Mouse (Mus musculus) forebrain, embryonic 11.5 days (tissue): ENCODE measurements around the gene Olfr167. TPM values are rescaled to one million over a fixed set of nuclear protein-coding genes. Genes with fewer than 3 reads are reported as not detected.
"Not testable (repeated sequence)": the region's sequence is repeated elsewhere in the genome, so short reads cannot be mapped to it uniquely, and the experiment has no call there.

Experiments used
- ATAC-seq: fragments of 200-750 bp; cut with Nextera tagmentation; replicated peaks from 2 replicates; pipeline ENCODE4 v1.8.0; 2017; ENCODE audit warnings: moderate TSS enrichment; ENCODE audit not compliant: low FRiP score
- DNase-seq: peaks from one replicate; pipeline ENCODE4 v3.0.0-alpha.2; 2017; ENCODE audit warnings: low spot score
- H3K27ac ChIP-seq: fragments of 300-500 bp; sonication (generic); 2 replicates; pipeline ENCODE4 v1.5.1; 2014; ENCODE audit warnings: low read depth, low read length
- H3K27me3 ChIP-seq: fragments of 300-500 bp; sonication (generic); 2 replicates; pipeline ENCODE4 v1.6.1; 2014; ENCODE audit warnings: mild to moderate bottlenecking, low read length, mixed read lengths; ENCODE audit not compliant: control insufficient read depth, insufficient read depth
- H3K36me3 ChIP-seq: fragments of 300-500 bp; sonication (generic); 2 replicates; pipeline ENCODE4 v1.6.1; 2014; ENCODE audit warnings: mild to moderate bottlenecking, low read length, moderate library complexity, mixed read lengths; ENCODE audit not compliant: control insufficient read depth, insufficient read depth
- H3K4me1 ChIP-seq: fragments of 300-500 bp; sonication (generic); replicated peaks from 2 replicates; pipeline ENCODE4 v1.6.1; 2014; ENCODE audit warnings: low read length, mixed read lengths; ENCODE audit not compliant: control insufficient read depth, insufficient read depth
- H3K4me2 ChIP-seq: fragments of 300-500 bp; sonication (generic); 2 replicates; pipeline ENCODE4 v1.6.1; 2014; ENCODE audit warnings: low read depth, mild to moderate bottlenecking, low read length, moderate library complexity, mixed read lengths; ENCODE audit not compliant: severe bottlenecking
- H3K4me3 ChIP-seq: fragments of 300-500 bp; sonication (generic); 2 replicates; pipeline ENCODE4 v1.5.1; 2014; ENCODE audit warnings: low read depth, low read length
- H3K9ac ChIP-seq: fragments of 300-500 bp; sonication (generic); 2 replicates; pipeline ENCODE4 v1.6.1; 2014; ENCODE audit warnings: low read length
- H3K9me3 ChIP-seq: fragments of 300-500 bp; sonication (generic); 2 replicates; pipeline ENCODE4 v1.6.1; 2016; ENCODE audit warnings: low read length, mixed read lengths; ENCODE audit not compliant: control insufficient read depth
- WGBS: fragments of 180-500 bp; shearing (Covaris S2); extraction: QIAGEN DNeasy Blood & Tissue Kit; methylation state at CpG from one replicate; pipeline ENCODE4 v1.1.7; 2014; 5-methylcytosine and 5-hydroxymethylcytosine counted together
- polyA plus RNA-seq: library from polyadenylated mRNA; unstranded; fragments of >200 nt; fragmentation: Nextera tagmentation; extraction: Ambion mirVana; gene quantifications from 2 replicates; pipeline ENCODE4 v1.2.1, GENCODE M21; 2014

Olfr167 gene
- polyA plus RNA-seq = not detected in 2 replicates

GRCm38 (mm10) chr16:19522166-19522565, at the start of gene Olfr167:
Gene Olfr167 (minus strand): TSS chr16:19522266.
- ATAC-seq (no peak), DNase-seq (no peak)
- WGBS = 96% methylated on average over 2 of the region's 2 CpGs
- Histone ChIP-seq H3K36me3 (no peaks in the 10 kb centered on the region), H3K9ac (no peak within 1 kb of the TSS), H3K9me3 (no peaks in the 10 kb centered on the region), H3K27me3 (no peaks in the 10 kb centered on the region), H3K4me2 (no peak within 1 kb of the TSS), H3K27ac (no peak within 1 kb of the TSS), H3K4me1 (no peaks in the 10 kb centered on the region), H3K4me3 (no peak within 1 kb of the TSS)

- not testable (repeated sequence) for DNase-seq, H3K36me3 ChIP-seq, ATAC-seq, H3K27me3 ChIP-seq, H3K9ac ChIP-seq, H3K4me3 ChIP-seq, H3K9me3 ChIP-seq, H3K27ac ChIP-seq, H3K4me1 ChIP-seq, H3K4me2 ChIP-seq
- WGBS = 92% methylated on average over 2 of the region's 2 CpGs
These were observed 49.6 kb upstream of the Olfr167 start, which contains the start of gene Olfr169 for GRCm38 (mm10) chr16:19571709-19572108. Gene Olfr169 (minus strand): TSS chr16:19571809.

GRCm38 (mm10) chr16:19553429-19553828, 31.4 kb upstream of the Olfr167 start:
- H3K4me1 ChIP-seq, H3K4me3 ChIP-seq, DNase-seq, H3K9ac ChIP-seq, H3K9me3 ChIP-seq, ATAC-seq, H3K27me3 ChIP-seq, H3K27ac ChIP-seq, H3K4me2 ChIP-seq, H3K36me3 ChIP-seq: not testable (repeated sequence)
- WGBS = 89% methylated on average over 7 of the region's 7 CpGs

- not testable (repeated sequence) for H3K27me3 ChIP-seq, H3K4me3 ChIP-seq, ATAC-seq, H3K4me1 ChIP-seq, H3K4me2 ChIP-seq, H3K9ac ChIP-seq, H3K36me3 ChIP-seq, H3K27ac ChIP-seq, DNase-seq, H3K9me3 ChIP-seq
- 90% methylated on average over 3 of the region's 3 CpGs for WGBS
These were observed 30.2 kb upstream of the Olfr167 start for GRCm38 (mm10) chr16:19552246-19552645.

GRCm38 (mm10) chr16:19535455-19535854, 13.4 kb upstream of the Olfr167 start, which contains the start of gene Olfr168:
Gene Olfr168 (minus strand): TSS chr16:19535555.
- no peak within 1 kb of the TSS for H3K9ac ChIP-seq
- H3K27me3 ChIP-seq = no peaks in the 10 kb centered on the region
- ATAC-seq (no peak), DNase-seq (no peak)
- H3K27ac ChIP-seq = no peak within 1 kb of the TSS
- H3K4me2 ChIP-seq = no peak within 1 kb of the TSS
- H3K9me3 ChIP-seq = no peaks in the 10 kb centered on the region
- no peak within 1 kb of the TSS for H3K4me3 ChIP-seq
- H3K4me1 ChIP-seq = no peaks in the 10 kb centered on the region
- H3K36me3 ChIP-seq = no peaks in the 10 kb centered on the region

GRCm38 (mm10) chr16:19483394-19483793, 38.7 kb downstream of the Olfr167 start, which contains the start of gene Olfr166:
Gene Olfr166 (plus strand): TSS chr16:19483694.
- H3K4me1 ChIP-seq = no peaks in the 10 kb centered on the region
- no peaks in the 10 kb centered on the region for H3K36me3 ChIP-seq
- no peak within 1 kb of the TSS for H3K27ac ChIP-seq
- DNase-seq = no peak
- H3K9ac ChIP-seq = no peak within 1 kb of the TSS
- no peak within 1 kb of the TSS for H3K4me2 ChIP-seq
- no peak within 1 kb of the TSS for H3K4me3 ChIP-seq
- no peak for ATAC-seq
- H3K27me3 ChIP-seq = no peaks in the 10 kb centered on the region
- H3K9me3 ChIP-seq = no peaks in the 10 kb centered on the region

GRCm38 (mm10) chr16:19464365-19464764, 57.7 kb downstream of the Olfr167 start:
- Histone ChIP-seq H3K4me3 (no peak overlapping the region), H3K36me3 (no peaks in the 10 kb centered on the region), H3K27me3 (no peaks in the 10 kb centered on the region), H3K27ac (no peak overlapping the region), H3K4me2 (no peak overlapping the region), H3K9ac (no peak overlapping the region), H3K4me1 (no peaks in the 10 kb centered on the region), H3K9me3 (no peaks in the 10 kb centered on the region)
- no peak for DNase-seq
- WGBS = 100% methylated on average over 1 of the region's 1 CpGs
- ATAC-seq = no peak

Other genes starting within 250 kb of the Olfr167 start
- gene Olfr164, start 208.2 kb downstream of the Olfr167 start, polyA plus RNA-seq = not detected in 2 replicates
- gene Olfr165, start 99.1 kb downstream of the Olfr167 start, polyA plus RNA-seq = not detected in 2 replicates
- gene Olfr166, start 38.6 kb downstream of the Olfr167 start, polyA plus RNA-seq = not detected in 2 replicates
- not detected in 2 replicates for gene Olfr168, start 13.3 kb upstream of the Olfr167 start, polyA plus RNA-seq
- gene Olfr169, start 49.5 kb upstream of the Olfr167 start, polyA plus RNA-seq = not detected in 2 replicates
- gene Olfr170, start 89.6 kb upstream of the Olfr167 start, polyA plus RNA-seq = not detected in 2 replicates
- not detected in 2 replicates for gene Olfr171, start 107.7 kb upstream of the Olfr167 start, polyA plus RNA-seq
- not detected in 2 replicates for gene Lamp3, start 184.1 kb upstream of the Olfr167 start, polyA plus RNA-seq
- gene B3gnt5, start 237.9 kb upstream of the Olfr167 start, polyA plus RNA-seq = 49.3 and 53.6 TPM in 2 replicates